Mouse (Mus musculus) gastrocnemius, adult 8-10 months (tissue): Measurements from ENCODE around the gene Gm3371. TPM values are rescaled to one million over a fixed set of nuclear protein-coding genes. Genes with fewer than 3 reads are reported as not detected.
"Not testable (repeated sequence)": the region's sequence is repeated elsewhere in the genome, so short reads cannot be mapped to it uniquely, and the experiment has no call there.

Experiments used
- DNase-seq, 2 experiments: peaks; one replicate each; pipeline ENCODE4 v3.0.0; 2022; ENCODE audit warnings: low spot score in 2 of 2
- total RNA-seq, 4 experiments: library from RNA; stranded (reverse); gene quantifications; 2 replicates each; pipeline ENCODE4 v1.2.4; 2022

The Gm3371 gene
- not detected for total RNA-seq

- DNase-seq = not testable (repeated sequence)
These were observed at the start of gene Gm3371 for GRCm38 (mm10) chr14:44410588-44410987. Gene Gm3371, minus strand, starts transcription at chr14:44410688.

- DNase-seq = not testable (repeated sequence)
These were observed 22.8 kb upstream of the Gm3371 start, which contains the start of gene Gm8232 for GRCm38 (mm10) chr14:44433335-44433734. Gene Gm8232, plus strand, starts transcription at chr14:44433635.

- not testable (repeated sequence) for DNase-seq
These were observed 26.3 kb downstream of the Gm3371 start for GRCm38 (mm10) chr14:44384233-44384632.

- DNase-seq = not testable (repeated sequence)
These were observed 45.4 kb downstream of the Gm3371 start, which contains the start of gene Gm8229 for GRCm38 (mm10) chr14:44365057-44365456. Gene Gm8229, plus strand, starts transcription at chr14:44365357.

GRCm38 (mm10) chr14:44362301-44362700 is 48.2 kb downstream of the Gm3371 start:
- not testable (repeated sequence) for DNase-seq

- not testable (repeated sequence) for DNase-seq
These were observed 49.1 kb downstream of the Gm3371 start for GRCm38 (mm10) chr14:44361416-44361815.

Other genes with a start within 250 kb of the Gm3371 start
- not detected for gene Gm8212, start 213.0 kb downstream of the Gm3371 start, total RNA-seq
- gene 4930503E14Rik, start 197.4 kb downstream of the Gm3371 start, total RNA-seq = not detected
- not detected for gene Gm8220, start 125.1 kb downstream of the Gm3371 start, total RNA-seq
- gene Gm5930, start 72.1 kb downstream of the Gm3371 start, total RNA-seq = not detected
- gene Gm8229, start 45.3 kb downstream of the Gm3371 start, total RNA-seq = not detected
- gene Gm8232, start 22.9 kb upstream of the Gm3371 start, total RNA-seq = not detected
- gene BC061237, start 81.8 kb upstream of the Gm3371 start, total RNA-seq = not detected
- gene Gm17093, start 107.6 kb upstream of the Gm3371 start, total RNA-seq = not detected
- not detected for gene Gm8247, start 172.5 kb upstream of the Gm3371 start, total RNA-seq
- not detected for gene Gm5624, start 217.2 kb upstream of the Gm3371 start, total RNA-seq